Mouse (Mus musculus) left cerebral cortex, adult 2 months (tissue): ENCODE measurements around the gene Klhl18. TPM values are rescaled to one million over a fixed set of nuclear protein-coding genes. Genes with fewer than 3 reads are reported as not detected.

Experiments used
- DNase-seq, 2 experiments: peaks; one replicate each; pipeline ENCODE4 v3.0.0; 2021 to 2022; ENCODE audit warnings: low spot score in 2 of 2, mixed read lengths in 1 of 2; ENCODE audit errors: extremely low spot score in 1 of 2
- H3K27ac ChIP-seq: fragments of 200-600 bp; 2 replicates; pipeline ENCODE4 v1.8.1; 2022
- H3K4me3 ChIP-seq: fragments of 200-600 bp; 2 replicates; pipeline ENCODE4 v1.8.1; 2022
- CTCF ChIP-seq: fragments of 200-600 bp; IDR thresholded peaks from 2 replicates; pipeline ENCODE4 v1.8.1; 2022; ENCODE audit warnings: antibody characterized with exemption, mild to moderate bottlenecking, moderate library complexity
- intact Hi-C: fragments of 180-260 bp; cut with DNase I; formaldehyde crosslinking; loops from one replicate; pipeline ENCODE4 v1.15.1; 2025
- long read RNA-seq, 2 experiments: library from polyadenylated mRNA; stranded (forward); transcript quantifications; one replicate each; pipeline ENCODE4 v2.0.0; 2021; ENCODE audit warnings: borderline mapping rate in 2 of 2
- total RNA-seq, 2 experiments: library from RNA; stranded (reverse); gene quantifications; 2 replicates each; pipeline ENCODE4 v1.2.3; 2021

The Klhl18 gene
- 10 to 100 TPM; 27.4 to 28.3 TPM for total RNA-seq
- long read RNA-seq, experiment 1, full-length matches to known transcripts: 10 of 15 reads
- long read RNA-seq, experiment 1, partial matches to known transcripts: 2 of 15 reads
- long read RNA-seq, experiment 1, other reads (novel, unspliced or antisense): 3 of 15 reads
- long read RNA-seq, experiment 2, full-length matches to known transcripts: 14 of 20 reads
- long read RNA-seq, experiment 2, partial matches to known transcripts: 1 of 20 reads
- long read RNA-seq, experiment 2, other reads (novel, unspliced or antisense): 5 of 20 reads

GRCm38 (mm10) chr9:110476124-110477091 lies at the start of gene Klhl18, which contains the start of gene Kif9:
Klhl18 (minus strand) TSS chr9:110476694.
Kif9 (plus strand) TSS chr9:110476958.
- DNase-seq: peak; percentile 99
- TF ChIP-seq CTCF: no peak; the same call in 1 of the 2 replicates
- Histone ChIP-seq H3K27ac (peak within 1 kb of the TSS; percentile 94), H3K4me3 (peak within 1 kb of the TSS; percentile 62)
- intact Hi-C loops: loop anchor here (1.0 kb wide), 1 partner anchor 56 kb away; the partner anchor contains the start of gene Setd2

- intact Hi-C loops: no loop called here
- TF ChIP-seq CTCF: no peak
- DNase-seq: no peak
- H3K4me3 ChIP-seq: no peak overlapping the region
- no peak overlapping the region for H3K27ac ChIP-seq
These were observed 49.2 kb upstream of the Klhl18 start for GRCm38 (mm10) chr9:110525737-110526136.

- Histone ChIP-seq H3K27ac (no peak overlapping the region), H3K4me3 (no peak overlapping the region)
- TF ChIP-seq CTCF: peak; percentile 42
- intact Hi-C loops: no loop called here
- no peak for DNase-seq
These were observed 14.4 kb upstream of the Klhl18 start for GRCm38 (mm10) chr9:110490913-110491312.

- TF ChIP-seq CTCF: no peak
- Histone ChIP-seq H3K4me3 (no peak overlapping the region), H3K27ac (no peak overlapping the region)
- intact Hi-C loops: no loop called here
- DNase-seq: no peak
These were observed 12.3 kb upstream of the Klhl18 start for GRCm38 (mm10) chr9:110488841-110489240.

- TF ChIP-seq CTCF: no peak
- no peak overlapping the region for H3K4me3 ChIP-seq
- no peak for DNase-seq
- H3K27ac ChIP-seq: no peak overlapping the region
- intact Hi-C loops: no loop called here
These were observed 2.1 kb upstream of the Klhl18 start for GRCm38 (mm10) chr9:110478639-110479038.

- no peak for DNase-seq
- TF ChIP-seq CTCF: no peak
- intact Hi-C loops: no loop called here
These were observed 1.5 kb upstream of the Klhl18 start for GRCm38 (mm10) chr9:110477951-110478350.

GRCm38 (mm10) chr9:110466179-110466578 lies 10.3 kb downstream of the Klhl18 start:
- H3K4me3 ChIP-seq: no peak overlapping the region
- H3K27ac ChIP-seq: no peak overlapping the region
- intact Hi-C loops: no loop called here
- no peak for DNase-seq
- TF ChIP-seq CTCF: peak; percentile 41

More at GRCm38 (mm10) chr9:110477951-110478350, 1.5 kb upstream of the Klhl18 start:
- H3K27ac ChIP-seq: no peak overlapping the region
- no peak overlapping the region for H3K4me3 ChIP-seq

GRCm38 (mm10) chr9:110465336-110465735 lies 11.2 kb downstream of the Klhl18 start:
- TF ChIP-seq CTCF: no peak
- Histone ChIP-seq H3K4me3 (no peak overlapping the region), H3K27ac (no peak overlapping the region)
- intact Hi-C loops: no loop called here
- DNase-seq: no peak

GRCm38 (mm10) chr9:110463983-110464591 lies 12.4 kb downstream of the Klhl18 start:
- no peak for TF ChIP-seq CTCF
- intact Hi-C loops: no loop called here
- H3K27ac ChIP-seq: no peak overlapping the region
- H3K4me3 ChIP-seq: no peak overlapping the region
- no peak for DNase-seq

- Histone ChIP-seq H3K27ac (no peak overlapping the region), H3K4me3 (no peak overlapping the region)
- intact Hi-C loops: no loop called here
- TF ChIP-seq CTCF: no peak
- DNase-seq: no peak
These were observed 14.2 kb downstream of the Klhl18 start for GRCm38 (mm10) chr9:110462321-110462720.

- H3K4me3 ChIP-seq: no peak overlapping the region
- TF ChIP-seq CTCF: no peak
- no peak for DNase-seq
- H3K27ac ChIP-seq: no peak overlapping the region
- intact Hi-C loops: no loop called here
These were observed 15.3 kb downstream of the Klhl18 start for GRCm38 (mm10) chr9:110460884-110461815.
